ENCODE assay signal across 26 mouse cellular contexts in the genomic region with DNA sequence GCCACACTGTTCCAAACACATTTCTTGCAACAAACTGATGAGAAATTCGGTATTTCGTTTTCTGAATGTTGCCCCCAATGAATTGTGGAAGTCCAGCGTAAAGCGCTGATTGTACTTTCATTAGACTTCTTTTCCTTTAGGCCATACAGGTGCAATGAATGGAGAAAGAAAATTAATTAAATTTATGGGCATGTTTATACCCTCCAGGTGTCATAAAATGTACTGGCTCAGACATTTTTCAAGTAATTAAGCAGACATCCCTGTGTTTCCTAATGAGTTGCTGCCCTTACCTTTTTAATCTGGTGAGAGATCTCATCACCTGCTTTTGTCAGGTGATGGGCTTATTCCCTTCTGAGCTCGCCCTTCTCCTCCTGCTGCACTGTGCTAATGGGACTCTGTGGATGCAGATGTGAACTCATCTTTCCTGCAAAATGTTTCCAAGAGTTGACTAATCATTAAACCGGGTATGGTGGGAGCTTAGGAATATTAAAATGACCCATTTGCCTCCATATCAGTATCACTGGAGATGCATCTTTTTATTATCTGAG.
DNase-seq lines count a peak whose midpoint lies in the region; ATAC-seq and TF ChIP-seq lines count a peak whose summit lies in the region.
"Had no signal": no experiment of that assay in that cellular context is flagged by ENCODE, and none has a peak within 500 bp of the region (broad histone marks: within the 10 kb centered on the region; RNA-seq: fewer than 3 reads in every experiment).

No protein-coding gene starts in this region.

- H3K9me3 ChIP-seq in hindbrain, embryonic 14.5 days (ENCODE audit: control insufficient read depth, low read length) = no peaks in the 10 kb centered on the region
- no peaks in the 10 kb centered on the region for H3K9me3 ChIP-seq in hindbrain, embryonic 12.5 days (replicated peaks)
- H3K9me3 ChIP-seq in hindbrain, postnatal 0 days (ENCODE audit: low read length) = no peaks in the 10 kb centered on the region
- H3K9me3 ChIP-seq in hindbrain, embryonic 10.5 days = no peaks in the 10 kb centered on the region
- H3K9me3 ChIP-seq in neural tube, embryonic 14.5 days (ENCODE audit: control insufficient read depth, low read length) = no peaks in the 10 kb centered on the region
- H3K9me3 ChIP-seq in neural tube, embryonic 15.5 days (replicated peaks) = no peaks in the 10 kb centered on the region
- H3K9me3 ChIP-seq: embryonic facial prominence, embryonic 10.5 days; embryonic facial prominence, embryonic 12.5 days; forebrain, embryonic 13.5 days; forebrain, embryonic 15.5 days had no signal

- no peaks in the 10 kb centered on the region for H3K36me3 ChIP-seq in hindbrain, embryonic 14.5 days (replicated peaks; ENCODE audit: control insufficient read depth, insufficient read depth)
- H3K36me3 ChIP-seq in hindbrain, embryonic 12.5 days = no peaks in the 10 kb centered on the region
- no peaks in the 10 kb centered on the region for H3K36me3 ChIP-seq in hindbrain, postnatal 0 days (ENCODE audit: insufficient read depth, low read length)
- no peaks in the 10 kb centered on the region for H3K36me3 ChIP-seq in hindbrain, embryonic 10.5 days
- no peaks in the 10 kb centered on the region for H3K36me3 ChIP-seq in neural tube, embryonic 14.5 days (ENCODE audit: control insufficient read depth, insufficient read depth, low read length)
- H3K36me3 ChIP-seq in neural tube, embryonic 15.5 days = no peaks in the 10 kb centered on the region
- H3K36me3 ChIP-seq: embryonic facial prominence, embryonic 10.5 days; embryonic facial prominence, embryonic 12.5 days; forebrain, embryonic 15.5 days; G1E had no signal

- ATAC-seq in hindbrain, embryonic 14.5 days (ENCODE audit: low FRiP score) = peak; percentile 24; the same call in 1 of the 2 replicates
- no peak for ATAC-seq in hindbrain, embryonic 12.5 days (ENCODE audit: low FRiP score)
- ATAC-seq in hindbrain, postnatal 0 days = peak; percentile 32; the same call in 1 of the 2 replicates
- peak; percentile 66; the same call in 1 of the 2 replicates for ATAC-seq in neural tube, embryonic 14.5 days (ENCODE audit: low read depth)
- no peak for ATAC-seq in neural tube, embryonic 15.5 days (ENCODE audit: low FRiP score)
- ATAC-seq: activated CD4-positive, CD25-positive, alpha-beta regulatory T cell, adult 4 months; CD4-positive, CD25-positive, alpha-beta regulatory T cell, adult 4 months; forebrain, embryonic 13.5 days; forebrain, embryonic 15.5 days; Patski had no signal

- H3K4me3 ChIP-seq in hindbrain, embryonic 14.5 days (replicated peaks; ENCODE audit: low read length) = no peak overlapping the region
- no peak overlapping the region for H3K4me3 ChIP-seq in hindbrain, embryonic 12.5 days
- H3K4me3 ChIP-seq in hindbrain, postnatal 0 days (ENCODE audit: low read length) = no peak overlapping the region
- no peak overlapping the region for H3K4me3 ChIP-seq in hindbrain, embryonic 10.5 days
- H3K4me3 ChIP-seq in neural tube, embryonic 14.5 days (ENCODE audit: low read depth, low read length) = no peak overlapping the region
- H3K4me3 ChIP-seq in neural tube, embryonic 15.5 days (replicated peaks) = no peak overlapping the region
- H3K4me3 ChIP-seq: embryonic facial prominence, embryonic 10.5 days; embryonic facial prominence, embryonic 12.5 days; forebrain, embryonic 13.5 days; forebrain, embryonic 15.5 days had no signal

- no peaks in the 10 kb centered on the region for H3K27me3 ChIP-seq in hindbrain, embryonic 14.5 days (ENCODE audit: control insufficient read depth, insufficient read depth, low read length)
- no peaks in the 10 kb centered on the region for H3K27me3 ChIP-seq in hindbrain, embryonic 12.5 days
- H3K27me3 ChIP-seq in hindbrain, postnatal 0 days (ENCODE audit: insufficient read depth, low read length) = no peaks in the 10 kb centered on the region
- no peaks in the 10 kb centered on the region for H3K27me3 ChIP-seq in hindbrain, embryonic 10.5 days (ENCODE audit: insufficient read depth, poor library complexity, severe bottlenecking)
- H3K27me3 ChIP-seq in neural tube, embryonic 14.5 days (ENCODE audit: control insufficient read depth, insufficient read depth, low read length) = no peaks in the 10 kb centered on the region
- no peaks in the 10 kb centered on the region for H3K27me3 ChIP-seq in neural tube, embryonic 15.5 days (replicated peaks)
- H3K27me3 ChIP-seq: CH12.LX; embryonic facial prominence, embryonic 12.5 days; forebrain, embryonic 13.5 days; forebrain, embryonic 15.5 days; Patski had no signal

- no peak for DNase-seq in hindbrain, embryonic 14.5 days (ENCODE audit: low spot score)
- no peak for DNase-seq in hindbrain, postnatal 0 days (ENCODE audit: low spot score)
- no peak for DNase-seq in hindbrain, embryonic 10.5 days (ENCODE audit: low spot score)
- peak; percentile 78 for DNase-seq in gonadal fat pad, adult 2 months (ENCODE audit: low read depth)
- no peak for DNase-seq in thymus, postnatal 4 days
- DNase-seq: adrenal gland, adult 8-10 months; adrenal gland, postnatal 14 days; adrenal gland, postnatal 36 days; B cell, adult 2 months; cerebellum, adult 11-12 months; cerebellum, adult 2 months; cerebellum, adult 9-10 months; cerebellum, postnatal 10 days; cerebellum, postnatal 25 days had no signal

- H3K27ac ChIP-seq in hindbrain, embryonic 14.5 days = no peak overlapping the region
- no peak overlapping the region for H3K27ac ChIP-seq in hindbrain, embryonic 12.5 days
- no peak overlapping the region for H3K27ac ChIP-seq in hindbrain, postnatal 0 days
- H3K27ac ChIP-seq in hindbrain, embryonic 10.5 days = no peak overlapping the region
- H3K27ac ChIP-seq in neural tube, embryonic 14.5 days (ENCODE audit: low read depth, low read length) = no peak overlapping the region
- H3K27ac ChIP-seq in neural tube, embryonic 15.5 days (replicated peaks) = no peak overlapping the region
- H3K27ac ChIP-seq: embryonic facial prominence, embryonic 10.5 days; embryonic facial prominence, embryonic 12.5 days; forebrain, embryonic 13.5 days; forebrain, embryonic 15.5 days had no signal

- H3K9ac ChIP-seq in hindbrain, embryonic 14.5 days = no peak overlapping the region
- no peak overlapping the region for H3K9ac ChIP-seq in hindbrain, embryonic 12.5 days
- no peak overlapping the region for H3K9ac ChIP-seq in hindbrain, postnatal 0 days (replicated peaks; ENCODE audit: low read length)
- no peak overlapping the region for H3K9ac ChIP-seq in neural tube, embryonic 14.5 days (replicated peaks; ENCODE audit: low read depth, low read length)
- H3K9ac ChIP-seq in neural tube, embryonic 15.5 days (replicated peaks) = no peak overlapping the region
- H3K9ac ChIP-seq: embryonic facial prominence, embryonic 12.5 days; forebrain, embryonic 13.5 days; forebrain, embryonic 15.5 days had no signal

- no peaks in the 10 kb centered on the region; the same call in 1 of the 2 replicates for H3K4me1 ChIP-seq in hindbrain, embryonic 14.5 days (replicated peaks; ENCODE audit: control insufficient read depth, insufficient read depth, low read length)
- H3K4me1 ChIP-seq in hindbrain, embryonic 12.5 days = no peaks in the 10 kb centered on the region
- H3K4me1 ChIP-seq in hindbrain, postnatal 0 days (ENCODE audit: insufficient read depth, low read length) = no peaks in the 10 kb centered on the region
- H3K4me1 ChIP-seq in hindbrain, embryonic 10.5 days (replicated peaks) = no peaks in the 10 kb centered on the region
- no peaks in the 10 kb centered on the region for H3K4me1 ChIP-seq in neural tube, embryonic 14.5 days (ENCODE audit: control insufficient read depth, insufficient read depth, low read length)
- H3K4me1 ChIP-seq in neural tube, embryonic 15.5 days = no peaks in the 10 kb centered on the region
- H3K4me1 ChIP-seq: embryonic facial prominence, embryonic 10.5 days; embryonic facial prominence, embryonic 12.5 days; forebrain, embryonic 13.5 days; forebrain, embryonic 15.5 days had no signal

- 78% methylated on average over 6 of the region's 6 CpGs for WGBS in hindbrain, embryonic 14.5 days
- 85% methylated on average over 6 of the region's 6 CpGs for WGBS in hindbrain, embryonic 12.5 days
- 79% methylated on average over 6 of the region's 6 CpGs for WGBS in hindbrain, postnatal 0 days
- 91% methylated on average over 6 of the region's 6 CpGs for WGBS in hindbrain, embryonic 10.5 days
- 69% methylated on average over 6 of the region's 6 CpGs for WGBS in neural tube, embryonic 14.5 days
- WGBS in neural tube, embryonic 15.5 days = 62% methylated on average over 6 of the region's 6 CpGs

- no peak overlapping the region for H3K4me2 ChIP-seq in hindbrain, embryonic 14.5 days (replicated peaks)
- no peak overlapping the region for H3K4me2 ChIP-seq in hindbrain, embryonic 12.5 days (replicated peaks)
- no peak overlapping the region for H3K4me2 ChIP-seq in hindbrain, postnatal 0 days (ENCODE audit: low read depth, low read length)
- no peak overlapping the region for H3K4me2 ChIP-seq in neural tube, embryonic 14.5 days (ENCODE audit: low read depth, low read length)
- H3K4me2 ChIP-seq in neural tube, embryonic 15.5 days = no peak overlapping the region
- H3K4me2 ChIP-seq: embryonic facial prominence, embryonic 12.5 days; forebrain, embryonic 13.5 days; forebrain, embryonic 15.5 days had no signal

- TF ChIP-seq CTCF in hindbrain, postnatal 0 days (IDR thresholded peaks at IDR 0.05; ENCODE audit: low read depth) = no peak

Comparison
In these comparisons a context has a peak if more than half of its experiments do, and no peak if none do; other contexts are left out.
1. ATAC-seq: peak in hindbrain, embryonic 14.5 days (single experiment), hindbrain, postnatal 0 days (single experiment) and neural tube, embryonic 14.5 days (single experiment); none in hindbrain, embryonic 12.5 days (single experiment) and neural tube, embryonic 15.5 days (single experiment).